Mouse (Mus musculus) stomach, postnatal 0 days (tissue): ENCODE measurements at regions not wholly inside any gene's neighbourhood (a gene's known extent, or its start where the extent isn't known, plus 50 kb on each side); places are given as distances from the start of the nearest gene placed in this dataset.

Source experiments
- CTCF ChIP-seq: IDR thresholded peaks from 2 replicates; pipeline ENCODE4 v1.5.1; 2016; ENCODE audit warnings: antibody characterized with exemption, low read depth, mild to moderate bottlenecking, moderate library complexity
- EP300 ChIP-seq: optimal IDR thresholded peaks from 2 replicates; pipeline ENCODE3; 2016; ENCODE audit warnings: antibody characterized with exemption

DNA sequence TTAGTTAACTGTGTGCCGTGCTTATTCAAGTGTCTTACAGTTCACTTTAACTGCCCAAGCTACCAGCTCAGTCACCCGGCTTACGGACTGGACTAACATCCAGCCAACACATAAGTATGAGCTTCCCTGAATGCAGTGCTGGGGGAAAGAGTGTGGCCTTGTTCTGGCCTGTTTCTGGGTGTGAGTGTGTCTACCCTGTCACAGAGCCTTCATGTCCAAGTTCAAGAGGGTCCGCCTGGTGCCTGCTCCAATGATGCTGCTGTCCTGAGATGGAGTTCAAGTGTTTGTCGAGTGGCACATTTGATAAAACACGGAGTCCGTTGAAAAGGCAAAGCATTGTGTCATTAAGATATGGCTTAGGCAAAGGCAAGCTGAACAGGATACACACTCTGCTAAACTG is 135.0 kb upstream of the Ctbp2 start:
- TF ChIP-seq CTCF, result no peak
- TF ChIP-seq EP300, result no peak
